Mouse (Mus musculus) liver, embryonic 14.5 days (tissue): Measurements from ENCODE around the gene Clrn2.

Experiments
- CTCF ChIP-seq: IDR thresholded peaks from 2 replicates; pipeline ENCODE4 v1.5.1; 2016; ENCODE audit warnings: antibody characterized with exemption, low read depth, control low read depth
- EP300 ChIP-seq: IDR thresholded peaks from 2 replicates; pipeline ENCODE4 v1.6.1; 2016; ENCODE audit warnings: antibody characterized with exemption, low read depth

- no peak for TF ChIP-seq CTCF
- TF ChIP-seq EP300, result no peak
These were observed 26.5 kb downstream of the Clrn2 start for GRCm38 (mm10) chr5:45480066-45480465.
